Comparison of ENCODE assay signal across 8 mouse cellular contexts in genomic region chr3:98050086-98050485, GRCm38 (mm10). TPM values are rescaled to one million over a fixed set of nuclear protein-coding genes. Genes with fewer than 3 reads are reported as not detected.
DNase-seq lines count a peak whose midpoint lies in the region; ATAC-seq and TF ChIP-seq lines count a peak whose summit lies in the region.
"Not testable (repeated sequence)": the region's sequence is repeated elsewhere in the genome, so short reads cannot be mapped to it uniquely, and the experiment has no call there.

No protein-coding gene starts in this region.

- peak; percentile 77 for DNase-seq in CH12.LX (ENCODE audit: extremely low read depth)
- DNase-seq in forebrain, embryonic 11.5 days (ENCODE audit: low spot score); forebrain, embryonic 14.5 days (ENCODE audit: low spot score); hindbrain, embryonic 14.5 days (ENCODE audit: low spot score); lung, postnatal 0 days (ENCODE audit: low spot score): not testable (repeated sequence)

- not testable (repeated sequence) for H3K79me2 ChIP-seq in CH12.LX (replicated peaks; ENCODE audit: control insufficient read depth, extremely low read depth, insufficient read depth, poor library complexity, severe bottlenecking)

- peak overlapping the region in 1 of 3 experiments; percentile 26 for H3K4me3 ChIP-seq in CH12.LX (replicated peaks in 1 of 3; ENCODE audit: low read depth in 2 of 3, low read length in 2 of 3, poor library complexity in 1 of 3)
- H3K4me3 ChIP-seq in embryonic facial prominence, embryonic 13.5 days; forebrain, embryonic 11.5 days (ENCODE audit: low read depth, low read length); forebrain, embryonic 14.5 days (ENCODE audit: low read depth, low read length); hindbrain, embryonic 14.5 days (replicated peaks; ENCODE audit: low read length); kidney, embryonic 14.5 days (ENCODE audit: low read length); kidney, embryonic 16.5 days (ENCODE audit: low read length); lung, postnatal 0 days (ENCODE audit: low read depth, low read length): not testable (repeated sequence)

- not testable (repeated sequence) for TF ChIP-seq EP300 in CH12.LX (IDR thresholded peaks at IDR 0.05; ENCODE audit: low read length); lung, postnatal 0 days (IDR thresholded peaks at IDR 0.05)

- H3K4me2 ChIP-seq in CH12.LX (ENCODE audit: insufficient read depth, low read depth, poor library complexity, severe bottlenecking); embryonic facial prominence, embryonic 13.5 days; forebrain, embryonic 11.5 days (ENCODE audit: low read depth, low read length, severe bottlenecking); forebrain, embryonic 14.5 days (ENCODE audit: low read length); hindbrain, embryonic 14.5 days (replicated peaks); kidney, embryonic 14.5 days (replicated peaks; ENCODE audit: low read depth, low read length); kidney, embryonic 16.5 days (replicated peaks; ENCODE audit: low read depth, low read length); lung, postnatal 0 days (replicated peaks; ENCODE audit: low read depth, low read length): not testable (repeated sequence)

- H3K27me3 ChIP-seq in CH12.LX (replicated peaks); embryonic facial prominence, embryonic 13.5 days; forebrain, embryonic 11.5 days (ENCODE audit: control insufficient read depth, insufficient read depth, low read length); forebrain, embryonic 14.5 days (replicated peaks; ENCODE audit: control insufficient read depth, insufficient read depth, low read length); hindbrain, embryonic 14.5 days (ENCODE audit: control insufficient read depth, insufficient read depth, low read length); kidney, embryonic 14.5 days (ENCODE audit: control insufficient read depth, insufficient read depth, low read length); kidney, embryonic 16.5 days (ENCODE audit: insufficient read depth, low read length); lung, postnatal 0 days (replicated peaks; ENCODE audit: insufficient read depth, low read length): not testable (repeated sequence)

- H3K27ac ChIP-seq in CH12.LX (ENCODE audit: insufficient read depth, low read depth); lung, postnatal 0 days (ENCODE audit: low read length): not testable (repeated sequence)
- peak overlapping the region; percentile 55; the same call in 1 of the 2 replicates for H3K27ac ChIP-seq in embryonic facial prominence, embryonic 13.5 days
- peak overlapping the region; percentile 25; the same call in 1 of the 2 replicates for H3K27ac ChIP-seq in forebrain, embryonic 11.5 days (ENCODE audit: low read depth, low read length)
- H3K27ac ChIP-seq in forebrain, embryonic 14.5 days (ENCODE audit: low read depth, low read length), result 0 out of 2 replicates have a peak overlapping the region, but pooled peaks have one; percentile 17
- H3K27ac ChIP-seq in hindbrain, embryonic 14.5 days, result 0 out of 2 replicates have a peak overlapping the region, but pooled peaks have one; percentile 22
- 0 out of 2 replicates have a peak overlapping the region, but pooled peaks have one; percentile 30 for H3K27ac ChIP-seq in kidney, embryonic 14.5 days (ENCODE audit: low read depth, low read length)
- H3K27ac ChIP-seq in kidney, embryonic 16.5 days (ENCODE audit: low read length), result peak overlapping the region; percentile 36; the same call in 1 of the 2 replicates

- not testable (repeated sequence) for ATAC-seq in embryonic facial prominence, embryonic 13.5 days (ENCODE audit: insufficient number of reproducible peaks, insufficient read depth, low FRiP score, low TSS enrichment, low read depth); forebrain, embryonic 11.5 days (replicated peaks; ENCODE audit: low FRiP score); forebrain, embryonic 14.5 days; hindbrain, embryonic 14.5 days (ENCODE audit: low FRiP score); kidney, embryonic 14.5 days (ENCODE audit: low FRiP score, low TSS enrichment); kidney, embryonic 16.5 days (ENCODE audit: low FRiP score, low TSS enrichment)
- peak; percentile 37 for ATAC-seq in lung, postnatal 0 days

- not testable (repeated sequence) for TF ChIP-seq RAD21 in CH12.LX (IDR thresholded peaks at IDR 0.05; ENCODE audit: low read depth, low read length)

- H3K9me3 ChIP-seq in CH12.LX (replicated peaks; ENCODE audit: low read length); embryonic facial prominence, embryonic 13.5 days; forebrain, embryonic 11.5 days (ENCODE audit: control insufficient read depth, low read length); forebrain, embryonic 14.5 days (replicated peaks; ENCODE audit: control insufficient read depth, low read length); hindbrain, embryonic 14.5 days (ENCODE audit: control insufficient read depth, low read length); kidney, embryonic 14.5 days (ENCODE audit: control insufficient read depth, low read length); kidney, embryonic 16.5 days (ENCODE audit: low read length); lung, postnatal 0 days (ENCODE audit: low read length): not testable (repeated sequence)

- TF ChIP-seq CTCF in CH12.LX (conservative IDR thresholded peaks at IDR 0.05 in 1 of 2, IDR thresholded peaks at IDR 0.05 in 1 of 2; ENCODE audit: low read depth in 2 of 2, low read length in 2 of 2); lung, postnatal 0 days (IDR thresholded peaks at IDR 0.05): not testable (repeated sequence)

- dilution Hi-C loops in CH12.LX (cut with MboI; ENCODE audit: extremely low pct_ligation_motif_present, extremely low pct_unique_long_range_greater_than_20kb, low sequenced_read_pairs), result not testable (repeated sequence)

- H3K36me3 ChIP-seq in CH12.LX (replicated peaks in 1 of 2; ENCODE audit: control insufficient read depth in 1 of 2, insufficient read depth in 1 of 2, low read length in 1 of 2), result peaks cover 0 to 26% of the 10 kb centered on the region in 2 experiments
- H3K36me3 ChIP-seq in embryonic facial prominence, embryonic 13.5 days; forebrain, embryonic 11.5 days (ENCODE audit: control insufficient read depth, insufficient read depth, low read length); forebrain, embryonic 14.5 days (ENCODE audit: control insufficient read depth, insufficient read depth, low read length); hindbrain, embryonic 14.5 days (replicated peaks; ENCODE audit: control insufficient read depth, insufficient read depth); kidney, embryonic 14.5 days (ENCODE audit: control insufficient read depth, insufficient read depth, low read length); kidney, embryonic 16.5 days (ENCODE audit: insufficient read depth, low read length); lung, postnatal 0 days (ENCODE audit: insufficient read depth, low read length): not testable (repeated sequence)

- in situ Hi-C loops in CH12.LX (cut with MboI; ENCODE audit: low pct_ligation_motif_present, low pct_unique_long_range_greater_than_20kb, low sequenced_read_pairs), result not testable (repeated sequence)

- peaks cover 8 to 77% of the 10 kb centered on the region in 2 experiments for H3K4me1 ChIP-seq in CH12.LX (ENCODE audit: control insufficient read depth in 1 of 2, insufficient read depth in 2 of 2)
- H3K4me1 ChIP-seq in embryonic facial prominence, embryonic 13.5 days, result peaks cover 78% of the 10 kb centered on the region
- not testable (repeated sequence) for H3K4me1 ChIP-seq in forebrain, embryonic 11.5 days (replicated peaks; ENCODE audit: control insufficient read depth, insufficient read depth, low read length); lung, postnatal 0 days (ENCODE audit: insufficient read depth, low read depth, low read length)
- peaks cover 38% of the 10 kb centered on the region for H3K4me1 ChIP-seq in forebrain, embryonic 14.5 days (ENCODE audit: control insufficient read depth, insufficient read depth, low read length)
- H3K4me1 ChIP-seq in hindbrain, embryonic 14.5 days (replicated peaks; ENCODE audit: control insufficient read depth, insufficient read depth, low read length), result peaks cover 15% of the 10 kb centered on the region
- peaks cover 65% of the 10 kb centered on the region for H3K4me1 ChIP-seq in kidney, embryonic 14.5 days (ENCODE audit: control insufficient read depth, insufficient read depth, low read length)
- H3K4me1 ChIP-seq in kidney, embryonic 16.5 days (ENCODE audit: insufficient read depth, low read length), result peaks cover 83% of the 10 kb centered on the region

- not testable (repeated sequence) for H3K9ac ChIP-seq in CH12.LX (ENCODE audit: insufficient read depth, low read depth); embryonic facial prominence, embryonic 13.5 days; forebrain, embryonic 11.5 days (ENCODE audit: low read length); forebrain, embryonic 14.5 days (ENCODE audit: low read length); hindbrain, embryonic 14.5 days; kidney, embryonic 14.5 days (ENCODE audit: low read depth, low read length); kidney, embryonic 16.5 days (replicated peaks; ENCODE audit: low read length); lung, postnatal 0 days (replicated peaks; ENCODE audit: low read depth)

- TF ChIP-seq POLR2A in CH12.LX (IDR thresholded peaks at IDR 0.05; ENCODE audit: low read depth, low read length), result not testable (repeated sequence)

- 90% methylated on average over 7 of the region's 7 CpGs for WGBS in embryonic facial prominence, embryonic 13.5 days
- WGBS in forebrain, embryonic 11.5 days, result 89% methylated on average over 7 of the region's 7 CpGs
- 94% methylated on average over 7 of the region's 7 CpGs for WGBS in forebrain, embryonic 14.5 days
- 90% methylated on average over 7 of the region's 7 CpGs for WGBS in hindbrain, embryonic 14.5 days
- 85% methylated on average over 7 of the region's 7 CpGs for WGBS in kidney, embryonic 14.5 days
- WGBS in kidney, embryonic 16.5 days, result 78% methylated on average over 7 of the region's 7 CpGs
- 75% methylated on average over 7 of the region's 7 CpGs for WGBS in lung, postnatal 0 days

RNA-seq across cellular contexts. Expression of gene Notch2, which starts 36.8 kb away (rescaled TPM):
- total RNA-seq in CH12.LX (2012; rRNA removed) (9.5 and 11.3 TPM in 2 replicates), CH12.LX (2014; rRNA removed) (2.8 and 3.3 TPM in 2 replicates)
- polyA plus RNA-seq in CH12.LX (2012; ENCODE audit: insufficient read length, low read depth), result 8.6 and 11.1 TPM in 2 replicates
- 35.4 and 37.8 TPM in 2 replicates for polyA plus RNA-seq in embryonic facial prominence, embryonic 13.5 days (2015; fragmentation: Nextera tagmentation; extraction: Ambion mirVana)
- 27.6 TPM in 2 replicates for polyA plus RNA-seq in forebrain, embryonic 11.5 days (2014; fragmentation: Nextera tagmentation; extraction: Ambion mirVana)
- 13.6 and 18.1 TPM in 2 replicates for polyA plus RNA-seq in forebrain, embryonic 14.5 days (2014; fragmentation: Nextera tagmentation; extraction: Ambion mirVana)
- 14.8 and 15.2 TPM in 2 replicates for polyA plus RNA-seq in hindbrain, embryonic 14.5 days (2014; fragmentation: Nextera tagmentation; extraction: Ambion mirVana)
- 34.4 and 42.7 TPM in 2 replicates for polyA plus RNA-seq in kidney, embryonic 14.5 days (2014; fragmentation: Nextera tagmentation; extraction: Ambion mirVana)
- polyA plus RNA-seq in kidney, embryonic 16.5 days (2015; fragmentation: Nextera tagmentation; extraction: Ambion mirVana), result 31.1 and 33.8 TPM in 2 replicates
- 18.3 and 20.1 TPM in 2 replicates for polyA plus RNA-seq in lung, postnatal 0 days (2015; fragmentation: Nextera tagmentation; extraction: Ambion mirVana)
